Mouse (Mus musculus) forebrain, embryonic 11.5 days (tissue): ENCODE results near the gene Acbd6. TPM values are rescaled to one million over a fixed set of nuclear protein-coding genes. Genes with fewer than 3 reads are reported as not detected.
A peak's percentile ranks its signal among the peaks of the same experiment; 100 is the strongest.

ENCODE experiments used
- ATAC-seq: fragments of 200-750 bp; cut with Nextera tagmentation; replicated peaks from 2 replicates; pipeline ENCODE4 v1.8.0; 2017; ENCODE audit warnings: moderate TSS enrichment; ENCODE audit not compliant: low FRiP score
- DNase-seq: peaks from one replicate; pipeline ENCODE4 v3.0.0-alpha.2; 2017; ENCODE audit warnings: low spot score
- H3K27ac ChIP-seq: fragments of 300-500 bp; sonication (generic); 2 replicates; pipeline ENCODE4 v1.5.1; 2014; ENCODE audit warnings: low read depth, low read length
- H3K27me3 ChIP-seq: fragments of 300-500 bp; sonication (generic); 2 replicates; pipeline ENCODE4 v1.6.1; 2014; ENCODE audit warnings: mild to moderate bottlenecking, low read length, mixed read lengths; ENCODE audit not compliant: control insufficient read depth, insufficient read depth
- H3K36me3 ChIP-seq: fragments of 300-500 bp; sonication (generic); 2 replicates; pipeline ENCODE4 v1.6.1; 2014; ENCODE audit warnings: mild to moderate bottlenecking, low read length, moderate library complexity, mixed read lengths; ENCODE audit not compliant: control insufficient read depth, insufficient read depth
- H3K4me1 ChIP-seq: fragments of 300-500 bp; sonication (generic); replicated peaks from 2 replicates; pipeline ENCODE4 v1.6.1; 2014; ENCODE audit warnings: low read length, mixed read lengths; ENCODE audit not compliant: control insufficient read depth, insufficient read depth
- H3K4me2 ChIP-seq: fragments of 300-500 bp; sonication (generic); 2 replicates; pipeline ENCODE4 v1.6.1; 2014; ENCODE audit warnings: low read depth, mild to moderate bottlenecking, low read length, moderate library complexity, mixed read lengths; ENCODE audit not compliant: severe bottlenecking
- H3K4me3 ChIP-seq: fragments of 300-500 bp; sonication (generic); 2 replicates; pipeline ENCODE4 v1.5.1; 2014; ENCODE audit warnings: low read depth, low read length
- H3K9ac ChIP-seq: fragments of 300-500 bp; sonication (generic); 2 replicates; pipeline ENCODE4 v1.6.1; 2014; ENCODE audit warnings: low read length
- H3K9me3 ChIP-seq: fragments of 300-500 bp; sonication (generic); 2 replicates; pipeline ENCODE4 v1.6.1; 2016; ENCODE audit warnings: low read length, mixed read lengths; ENCODE audit not compliant: control insufficient read depth
- WGBS: fragments of 180-500 bp; shearing (Covaris S2); extraction: QIAGEN DNeasy Blood & Tissue Kit; methylation state at CpG from one replicate; pipeline ENCODE4 v1.1.7; 2014; 5-methylcytosine and 5-hydroxymethylcytosine counted together
- polyA plus RNA-seq: library from polyadenylated mRNA; unstranded; fragments of >200 nt; fragmentation: Nextera tagmentation; extraction: Ambion mirVana; gene quantifications from 2 replicates; pipeline ENCODE4 v1.2.1, GENCODE M21; 2014

The Acbd6 gene
- polyA plus RNA-seq, 1 experiment from 2014 or later: 87.8 TPM

- H3K36me3 ChIP-seq: no peaks in the 10 kb centered on the region
- ATAC-seq (no peak), DNase-seq (no peak)
- no peak overlapping the region for H3K27ac ChIP-seq
- H3K4me1 ChIP-seq: 0 out of 2 replicates have a peak, but pooled peaks cover 2% of the 10 kb centered on the region
- no peak overlapping the region for H3K9ac ChIP-seq
- no peak overlapping the region for H3K4me3 ChIP-seq
- H3K4me2 ChIP-seq: no peak overlapping the region
- WGBS: 19% methylated on average over 10 of the region's 10 CpGs
- peaks cover 64% of the 10 kb centered on the region for H3K27me3 ChIP-seq
- no peaks in the 10 kb centered on the region for H3K9me3 ChIP-seq
These were observed 169.9 kb downstream of the Acbd6 start for GRCm38 (mm10) chr1:155727830-155728229.

- H3K4me1 ChIP-seq: 0 out of 2 replicates have a peak, but pooled peaks cover 2% of the 10 kb centered on the region
- ATAC-seq (no peak), DNase-seq (no peak)
- no peak overlapping the region for H3K27ac ChIP-seq
- peak overlapping the region; percentile 24; the same call in 1 of the 2 replicates for H3K4me2 ChIP-seq
- WGBS: 2% methylated on average over 23 of the region's 23 CpGs
- no peaks in the 10 kb centered on the region for H3K36me3 ChIP-seq
- no peak overlapping the region for H3K9ac ChIP-seq
- peaks cover 70% of the 10 kb centered on the region for H3K27me3 ChIP-seq
- H3K4me3 ChIP-seq: no peak overlapping the region
- H3K9me3 ChIP-seq: no peaks in the 10 kb centered on the region
These were observed 171.3 kb downstream of the Acbd6 start for GRCm38 (mm10) chr1:155729113-155729795.

- no peaks in the 10 kb centered on the region for H3K9me3 ChIP-seq
- no peak overlapping the region for H3K4me3 ChIP-seq
- peaks cover 86% of the 10 kb centered on the region for H3K27me3 ChIP-seq
- DNase-seq: no peak
- no peak overlapping the region for H3K27ac ChIP-seq
- H3K9ac ChIP-seq: no peak overlapping the region
- H3K4me2 ChIP-seq: no peak overlapping the region
- H3K36me3 ChIP-seq: no peaks in the 10 kb centered on the region
- no peak for ATAC-seq
- WGBS: 3% methylated on average over 2 of the region's 2 CpGs
- H3K4me1 ChIP-seq: 0 out of 2 replicates have a peak, but pooled peaks cover 2% of the 10 kb centered on the region
These were observed 173.2 kb downstream of the Acbd6 start for GRCm38 (mm10) chr1:155731156-155731555.

GRCm38 (mm10) chr1:155736096-155736825 is 178.3 kb downstream of the Acbd6 start:
- H3K4me3 ChIP-seq: no peak overlapping the region
- H3K9me3 ChIP-seq: no peaks in the 10 kb centered on the region
- H3K4me2 ChIP-seq: no peak overlapping the region
- no peaks in the 10 kb centered on the region for H3K36me3 ChIP-seq
- peaks cover 5% of the 10 kb centered on the region; the same call in 1 of the 2 replicates for H3K4me1 ChIP-seq
- no peak overlapping the region for H3K27ac ChIP-seq
- H3K9ac ChIP-seq: no peak overlapping the region
- no peak for DNase-seq
- H3K27me3 ChIP-seq: peaks cover 98% of the 10 kb centered on the region
- WGBS: under 1% methylated on average over 26 of the region's 26 CpGs
- no peak for ATAC-seq

GRCm38 (mm10) chr1:155737017-155737808 is 179.3 kb downstream of the Acbd6 start:
- Histone ChIP-seq H3K27me3 (peaks cover 98% of the 10 kb centered on the region), H3K36me3 (no peaks in the 10 kb centered on the region), H3K9ac (no peak overlapping the region), H3K4me2 (no peak overlapping the region), H3K27ac (no peak overlapping the region), H3K4me1 (peaks cover 14% of the 10 kb centered on the region), H3K4me3 (no peak overlapping the region), H3K9me3 (no peaks in the 10 kb centered on the region)
- ATAC-seq (no peak), DNase-seq (no peak)
- under 1% methylated on average over 58 of the region's 58 CpGs for WGBS

- Histone ChIP-seq H3K27me3 (peaks cover 98% of the 10 kb centered on the region), H3K9ac (no peak overlapping the region), H3K9me3 (no peaks in the 10 kb centered on the region), H3K4me3 (no peak overlapping the region), H3K4me1 (peaks cover 21% of the 10 kb centered on the region), H3K4me2 (no peak overlapping the region), H3K27ac (no peak overlapping the region), H3K36me3 (no peaks in the 10 kb centered on the region)
- ATAC-seq: no peak
- DNase-seq: no peak
- under 1% methylated on average over 25 of the region's 25 CpGs for WGBS
These were observed 180.0 kb downstream of the Acbd6 start for GRCm38 (mm10) chr1:155737809-155738383.

Other genes with a start within 250 kb of the Acbd6 start
- gene Xpr1, start 140.7 kb upstream of the Acbd6 start, polyA plus RNA-seq: 14.2 and 16.4 TPM in 2 replicates
- 0.07 and 0.08 TPM in 2 replicates for gene Lhx4, start 193.6 kb downstream of the Acbd6 start, polyA plus RNA-seq